Mouse (Mus musculus) erythroid progenitor cell, adult 5-6 weeks (primary cell): ENCODE results near the gene St3gal2. TPM values are rescaled to one million over a fixed set of nuclear protein-coding genes. Genes with fewer than 3 reads are reported as not detected.
"Not testable (repeated sequence)": the region's sequence is repeated elsewhere in the genome, so short reads cannot be mapped to it uniquely, and the experiment has no call there.

Source experiments
- ATAC-seq: replicated peaks from 2 replicates; pipeline ENCODE4 v1.8.0; 2016; ENCODE audit warnings: moderate number of reproducible peaks, mild to moderate bottlenecking, moderate TSS enrichment, inconsistent platforms; ENCODE audit not compliant: poor library complexity, low FRiP score, severe bottlenecking
- total RNA-seq, 2 experiments: library from RNA; stranded (forward) in 1 of 2; stranded (reverse) in 1 of 2; fragments of 150-400 nt in 1 of 2; fragments of 186-747, 209-891 nt in 1 of 2; gene quantifications; 2 replicates each; pipeline versions ENCODE4 v1.2.3 to v1.2.4; 2015 to 2017; ENCODE audit warnings: low replicate concordance in 2 of 2

The St3gal2 gene
- total RNA-seq, 2 experiments from 2014 or later = 30.6 to 34.0 TPM

DNA sequence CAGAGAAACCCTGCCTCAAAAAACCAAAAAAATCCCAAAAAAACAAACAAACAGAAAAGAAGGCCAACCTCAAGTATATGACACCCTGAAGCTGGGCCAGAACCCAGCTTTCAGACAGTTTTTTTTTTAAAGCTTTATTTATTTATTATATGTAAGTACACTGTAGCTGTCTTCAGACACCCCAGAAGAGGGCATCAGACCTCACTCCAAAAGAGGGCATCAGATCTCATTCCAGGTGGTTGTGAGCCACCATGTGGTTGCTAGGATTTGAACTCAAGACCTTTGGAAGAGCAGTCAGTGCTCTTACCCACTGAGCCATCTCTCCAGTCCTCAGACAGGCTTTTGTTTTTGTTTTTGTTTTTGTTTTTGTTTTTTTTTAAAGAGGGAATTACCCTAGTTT is 9.9 kb upstream of the St3gal2 start:
- not testable (repeated sequence) for ATAC-seq

DNA sequence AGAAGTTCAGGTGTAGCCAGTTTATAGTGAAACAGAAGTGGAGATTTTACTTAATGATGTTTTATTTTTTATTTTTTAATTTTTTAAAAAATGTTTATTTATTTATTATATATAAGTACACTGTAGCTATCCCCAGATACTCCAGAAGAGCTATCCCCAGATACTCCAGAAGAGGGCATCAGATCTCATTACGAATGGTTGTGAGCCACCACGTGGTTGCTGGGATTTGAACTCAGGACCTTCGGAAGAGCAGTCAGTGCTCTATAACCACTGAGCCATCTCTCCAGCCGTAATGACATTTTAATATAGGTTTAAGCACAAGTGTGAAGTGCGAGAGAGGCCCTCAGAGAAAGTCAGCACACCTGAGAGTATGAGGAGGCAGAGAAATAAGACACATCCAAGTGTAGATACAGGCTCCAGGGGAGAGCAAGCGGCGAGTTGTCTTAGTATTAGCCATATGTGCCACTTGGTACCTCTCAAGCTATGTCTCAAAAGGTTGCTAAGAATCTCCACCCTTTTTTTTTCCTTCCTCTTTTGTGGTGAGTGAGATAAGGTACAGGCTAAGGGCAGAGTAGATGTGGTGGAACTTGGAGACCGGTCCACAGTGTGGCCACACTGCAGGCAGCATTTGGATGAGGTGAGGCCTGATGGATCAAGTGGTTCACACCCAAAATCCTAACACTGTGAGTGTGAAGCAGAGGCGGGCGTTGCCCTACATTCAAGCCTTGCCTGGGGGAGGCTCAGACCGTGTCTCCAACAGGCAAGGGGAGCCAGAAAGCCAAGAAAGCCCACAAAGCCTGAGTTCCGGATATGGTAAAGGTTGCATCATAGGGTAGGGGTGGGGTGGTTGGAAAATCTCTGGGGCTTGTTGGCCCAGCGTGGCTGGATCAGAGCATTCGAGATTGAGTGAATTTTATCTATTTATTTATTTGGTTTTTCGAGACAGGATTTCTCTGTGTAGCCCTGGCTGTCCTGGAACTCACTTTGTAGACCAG is 7.8 kb upstream of the St3gal2 start:
- peak; percentile 59 for ATAC-seq

DNA sequence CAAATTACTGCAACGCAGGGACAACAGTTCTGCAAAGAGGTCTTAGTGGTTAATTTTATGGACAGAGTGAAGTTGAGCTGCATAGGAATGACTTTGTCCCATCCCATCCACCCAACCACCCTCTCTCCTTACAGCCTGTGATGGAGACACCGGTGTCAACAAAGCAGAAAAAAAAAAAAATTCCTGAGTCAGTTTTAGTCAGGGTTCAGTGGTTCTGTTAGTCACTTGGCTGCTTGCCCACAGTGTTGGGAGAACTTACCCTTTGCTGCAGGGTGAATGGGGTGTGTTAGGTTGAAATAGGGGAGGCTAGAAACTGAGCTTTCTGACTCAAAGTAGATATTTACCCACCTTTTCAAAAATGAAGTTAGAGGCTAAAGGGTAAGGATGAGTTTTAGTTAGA is 2.3 kb upstream of the St3gal2 start:
- no peak for ATAC-seq

DNA sequence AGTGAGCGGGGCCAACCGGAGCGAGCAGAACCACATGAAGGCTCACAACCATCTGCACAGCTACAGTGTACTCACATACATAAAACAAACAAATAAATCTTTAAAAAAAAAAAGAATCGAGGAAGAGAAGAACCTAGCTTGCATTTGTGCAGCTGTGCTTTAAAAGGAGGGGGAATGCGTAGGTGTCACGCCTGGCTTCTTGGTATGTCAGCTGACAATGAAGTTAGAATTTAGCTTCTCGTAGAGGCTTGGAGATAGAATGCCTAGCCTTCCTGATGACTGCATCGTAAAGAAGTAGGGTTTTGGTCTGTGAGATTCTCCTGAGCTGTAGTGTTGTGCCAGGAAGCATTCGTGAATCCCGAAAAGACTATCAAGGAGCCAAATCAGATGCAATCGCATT is 1.7 kb upstream of the St3gal2 start:
- no peak for ATAC-seq

DNA sequence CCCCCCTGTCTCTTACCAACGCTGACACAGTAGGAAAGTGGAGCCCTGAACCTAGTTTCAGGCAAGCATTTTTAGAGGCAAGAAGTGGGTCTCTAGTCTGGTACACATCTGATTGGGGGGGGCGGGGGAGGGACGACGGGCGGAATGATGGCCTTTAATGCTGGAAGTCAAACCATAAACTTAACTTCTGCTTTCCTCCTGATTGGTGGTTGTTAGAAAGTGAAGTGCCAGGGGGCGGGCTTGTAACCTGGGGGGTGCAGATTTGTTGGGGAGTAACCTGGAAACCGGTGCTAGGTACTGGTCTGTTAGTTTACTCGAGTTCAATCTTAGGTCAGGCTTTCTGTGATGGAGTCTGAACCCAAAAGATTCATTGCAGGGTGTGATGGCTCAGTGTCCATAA is 1.3 kb upstream of the St3gal2 start:
- ATAC-seq = no peak

DNA sequence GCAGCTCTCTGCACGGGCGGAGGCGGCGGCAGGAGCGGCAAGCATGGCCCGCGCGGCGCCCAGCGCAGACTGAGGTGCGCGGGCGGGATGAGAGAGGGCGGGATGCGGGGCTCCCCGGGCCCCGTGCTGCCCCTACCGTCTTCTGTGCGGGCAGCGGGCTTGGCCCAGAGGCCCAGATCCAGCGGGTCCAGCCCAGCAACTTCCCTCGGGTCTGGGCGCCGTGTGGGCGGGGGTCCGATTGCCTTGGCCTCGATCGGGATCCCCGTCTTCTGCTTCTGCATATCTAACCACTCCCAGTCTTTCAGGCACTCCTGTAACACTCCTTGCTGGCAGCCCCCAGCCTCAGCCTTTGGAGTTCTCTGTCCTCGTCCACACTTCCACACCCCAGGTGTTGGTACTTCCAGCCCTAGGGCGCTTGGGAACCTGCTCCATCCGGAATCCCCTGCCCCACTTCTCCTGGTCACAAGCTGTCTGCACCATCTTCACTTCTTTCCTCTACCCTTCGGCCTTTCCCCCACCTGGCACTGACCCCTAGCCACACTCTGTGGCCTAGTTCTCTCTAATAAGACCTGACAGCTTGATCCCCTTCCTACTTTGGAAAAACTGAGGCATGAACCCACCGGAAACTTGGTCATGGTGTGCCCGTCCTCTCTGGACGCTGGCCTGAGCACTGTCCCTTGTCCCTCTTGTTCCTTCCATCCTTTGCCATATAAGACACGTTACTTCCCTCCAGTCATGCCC is 480 bp downstream of the St3gal2 start:
- 0 out of 2 replicates have a peak, but pooled peaks have one; percentile 2 for ATAC-seq

DNA sequence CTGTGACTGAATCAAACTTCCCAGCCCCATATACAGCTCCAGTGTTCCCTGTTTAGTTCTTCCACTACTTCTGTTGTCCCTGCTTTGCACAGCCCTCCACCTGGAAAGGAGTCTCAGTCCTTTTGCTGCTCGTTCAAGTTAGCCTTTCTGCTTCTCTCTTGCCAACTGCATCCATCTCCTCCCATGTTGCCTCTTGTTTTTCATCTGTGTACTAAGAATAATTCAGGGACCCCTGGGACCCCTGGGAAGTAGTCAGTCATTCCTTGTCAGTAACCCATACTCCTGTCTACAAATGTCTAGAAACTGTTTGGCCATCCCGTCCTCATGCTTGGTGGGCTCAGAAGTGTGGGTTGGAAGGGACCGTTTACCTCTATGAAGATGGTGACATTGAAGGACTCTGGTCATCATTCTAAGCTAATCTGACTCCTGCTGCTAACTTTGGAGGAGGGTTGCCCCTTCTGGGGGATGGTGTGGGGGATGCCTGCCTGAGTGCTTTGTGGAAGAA is 1.1 kb downstream of the St3gal2 start:
- no peak for ATAC-seq

DNA sequence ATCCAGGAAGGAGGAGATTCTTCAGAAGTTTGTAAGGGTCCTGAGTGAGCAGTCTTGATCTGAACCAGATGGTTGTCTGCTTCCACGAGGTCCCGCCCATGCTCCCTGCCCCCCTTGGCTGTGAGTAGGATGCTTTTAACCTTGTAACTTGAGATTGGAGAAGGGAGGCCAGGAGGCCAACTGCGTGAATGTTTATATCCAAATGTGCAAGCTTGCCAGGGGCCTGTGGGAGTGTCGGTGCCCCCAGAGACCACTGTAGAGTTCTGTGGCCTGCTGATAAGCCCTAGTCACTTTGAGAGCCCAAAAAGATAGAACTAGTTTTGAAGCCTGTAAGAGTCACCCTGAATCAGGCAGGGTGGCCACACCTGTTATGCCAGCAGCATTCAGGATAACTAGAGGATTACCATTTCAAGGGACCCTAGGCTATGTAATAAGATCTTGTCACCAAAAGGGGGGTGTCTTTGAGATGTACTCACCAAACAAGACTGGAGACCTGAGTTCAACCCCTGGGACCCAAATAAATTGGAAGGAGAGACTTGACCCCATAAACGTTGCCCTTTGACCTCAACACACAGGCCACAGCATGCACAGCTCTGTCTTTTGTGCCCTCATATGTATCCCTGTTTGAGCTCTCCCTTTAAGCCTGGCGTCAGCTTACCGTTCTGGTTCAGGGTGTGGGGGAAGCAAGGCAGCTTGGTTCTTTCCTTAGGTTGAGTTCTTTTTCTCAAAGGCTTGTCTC is 1.9 kb downstream of the St3gal2 start:
- peak; percentile 75 for ATAC-seq

DNA sequence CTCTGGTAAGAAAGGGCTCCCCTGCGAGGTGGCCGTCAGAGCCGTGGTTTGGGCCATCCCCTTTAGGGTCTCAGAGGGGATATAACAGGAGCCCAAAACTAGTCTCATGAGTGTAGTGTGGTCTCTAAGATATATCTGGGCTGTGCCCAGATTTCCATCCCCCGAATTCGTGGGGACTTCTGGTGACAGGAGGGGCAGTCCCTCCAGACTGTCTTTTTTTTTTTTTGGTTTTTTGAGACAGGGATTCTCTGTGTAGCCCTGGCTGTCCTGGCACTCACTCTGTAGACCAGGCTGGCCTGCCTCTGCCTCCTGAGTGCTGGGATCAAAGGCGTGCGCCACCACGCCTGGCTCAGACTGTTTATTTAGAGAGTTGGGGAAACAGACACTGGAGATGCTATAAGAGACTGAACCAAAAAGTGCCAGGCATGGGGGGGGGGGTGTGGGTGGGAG is 6.0 kb downstream of the St3gal2 start:
- no peak for ATAC-seq

DNA sequence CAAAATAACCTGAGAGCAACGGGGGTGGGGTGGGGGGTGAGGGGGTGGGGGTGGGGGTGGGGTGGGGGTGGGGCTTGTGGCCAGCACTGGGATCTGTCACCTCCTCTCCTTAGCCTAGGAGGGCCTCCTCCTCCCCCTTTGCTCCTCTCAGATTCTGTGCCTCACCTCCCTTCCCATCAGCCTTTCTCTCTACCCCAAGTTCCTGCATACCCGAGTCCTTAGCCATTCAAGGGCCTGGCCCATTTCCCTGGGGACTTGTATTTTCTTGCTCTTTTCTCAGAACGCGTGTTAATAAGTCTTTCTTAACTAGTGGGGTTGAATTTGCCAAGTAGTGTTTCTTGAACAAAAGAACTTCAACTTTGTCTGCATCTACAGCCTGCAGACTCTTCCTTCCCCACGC is 7.0 kb downstream of the St3gal2 start:
- no peak for ATAC-seq

DNA sequence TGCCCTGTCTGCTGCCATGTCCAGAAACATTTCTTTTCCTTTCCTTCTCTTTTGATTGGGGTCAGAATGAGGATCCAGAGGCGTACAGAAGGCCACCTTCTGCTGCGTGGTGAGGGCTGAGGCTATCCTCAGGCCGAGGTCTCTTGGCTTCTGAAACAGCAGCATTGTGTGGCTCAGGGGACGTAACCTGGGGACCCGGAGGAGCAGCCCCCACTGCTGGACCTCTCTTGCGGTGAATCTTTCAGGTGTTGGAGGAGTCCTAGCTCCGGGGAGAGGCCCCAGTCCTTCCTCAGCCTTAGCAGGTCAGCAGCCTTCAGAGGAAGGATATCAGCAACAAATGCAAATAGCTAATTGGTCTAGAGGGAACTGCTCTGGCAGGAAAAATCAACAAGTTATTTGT is 8.7 kb downstream of the St3gal2 start:
- 0 out of 2 replicates have a peak, but pooled peaks have one; percentile 5 for ATAC-seq

DNA sequence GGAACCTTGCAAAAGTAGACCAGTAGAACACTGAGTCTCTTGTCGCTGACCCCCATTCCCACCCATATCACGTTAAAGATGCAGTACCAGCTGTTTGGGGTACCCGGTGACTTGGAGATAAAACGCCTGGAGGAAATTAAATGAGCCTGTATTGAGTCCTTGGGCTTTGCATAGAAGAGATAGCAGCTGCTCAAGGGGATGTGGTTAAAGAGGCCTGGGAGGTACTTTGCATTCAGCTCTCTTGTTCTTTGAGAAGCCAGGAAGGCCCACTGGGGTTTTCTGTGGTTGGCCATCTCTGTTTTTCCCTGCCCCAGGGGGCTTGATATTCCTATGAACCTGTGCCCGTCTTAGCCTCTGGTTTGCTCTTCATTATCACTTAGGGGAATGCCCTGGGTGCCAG is 9.3 kb downstream of the St3gal2 start:
- ATAC-seq = peak; percentile 75

DNA sequence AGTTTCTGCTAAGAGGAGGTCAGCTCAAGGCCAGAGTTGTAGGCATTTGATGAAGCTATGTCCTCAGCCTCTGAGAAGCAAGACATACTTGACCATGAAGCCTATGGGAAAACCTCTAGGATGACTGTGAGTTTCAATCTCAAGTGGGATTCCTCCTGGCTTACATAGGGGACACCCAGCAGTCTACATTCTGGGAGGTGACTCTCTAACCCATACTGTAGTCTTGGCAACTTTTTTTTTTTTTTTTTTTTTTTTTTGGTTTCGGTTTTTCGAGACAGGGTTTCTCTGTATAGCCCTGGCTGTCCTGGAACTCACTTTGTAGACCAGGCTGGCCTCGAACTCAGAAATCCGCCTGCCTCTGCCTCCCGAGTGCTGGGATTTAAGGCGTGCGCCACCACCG is 9.9 kb downstream of the St3gal2 start:
- not testable (repeated sequence) for ATAC-seq

DNA sequence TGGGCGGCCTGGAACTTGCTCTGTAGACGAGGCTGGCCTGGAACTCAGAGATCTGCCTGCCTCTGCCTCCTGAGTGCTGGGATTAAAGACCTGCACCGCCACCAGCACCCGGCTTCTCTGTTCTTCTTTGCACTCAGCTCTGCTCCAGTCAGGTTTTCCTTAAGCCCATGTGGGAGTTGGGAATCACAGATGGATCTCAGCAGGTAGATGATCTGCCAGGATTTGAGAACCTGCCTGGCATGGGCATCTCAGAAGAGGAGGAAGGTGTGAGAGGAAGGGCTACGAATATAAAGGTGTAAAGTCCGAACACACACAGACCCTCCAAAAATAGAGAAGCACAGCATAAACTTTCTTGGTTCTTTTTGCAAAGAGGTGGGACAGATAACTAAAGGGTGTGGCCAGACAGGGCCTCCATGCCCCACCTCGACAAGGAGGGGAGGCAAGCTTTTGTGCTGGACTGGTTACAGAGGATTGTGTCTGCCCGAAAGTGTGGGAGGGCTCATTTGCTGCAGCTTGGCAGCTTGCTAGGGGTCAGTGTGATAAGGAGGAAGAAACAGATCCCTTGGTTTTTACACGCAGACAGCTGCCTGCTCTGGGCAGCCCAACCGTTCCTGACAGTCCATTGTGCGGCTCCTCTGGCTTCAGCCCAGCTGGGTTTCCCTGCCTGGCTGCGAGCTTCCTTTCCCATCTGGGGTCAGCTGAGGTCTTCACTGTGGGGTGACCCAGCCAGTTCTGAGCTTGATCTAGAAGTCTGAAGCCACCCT is 11.6 kb downstream of the St3gal2 start:
- peak; percentile 64 for ATAC-seq

DNA sequence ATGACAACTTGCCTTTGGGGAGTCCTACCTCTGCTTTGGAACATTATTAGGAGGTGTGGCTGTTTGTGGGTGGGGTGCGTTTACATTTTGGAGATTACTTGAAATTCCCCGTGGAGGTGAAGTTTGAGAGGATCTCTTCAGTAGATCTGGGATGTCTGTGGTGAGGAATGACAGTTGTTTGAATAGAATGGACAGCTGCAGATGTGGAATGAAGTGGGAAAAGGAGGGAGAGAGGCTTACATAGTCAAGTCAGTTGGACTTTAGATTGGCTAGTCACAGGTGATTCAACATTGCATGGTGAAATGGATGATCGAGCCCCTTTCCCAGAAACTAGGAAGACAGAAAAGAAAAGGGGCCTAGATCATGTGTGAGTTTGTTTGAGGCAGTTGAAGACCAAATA is 12.7 kb downstream of the St3gal2 start:
- ATAC-seq = no peak

DNA sequence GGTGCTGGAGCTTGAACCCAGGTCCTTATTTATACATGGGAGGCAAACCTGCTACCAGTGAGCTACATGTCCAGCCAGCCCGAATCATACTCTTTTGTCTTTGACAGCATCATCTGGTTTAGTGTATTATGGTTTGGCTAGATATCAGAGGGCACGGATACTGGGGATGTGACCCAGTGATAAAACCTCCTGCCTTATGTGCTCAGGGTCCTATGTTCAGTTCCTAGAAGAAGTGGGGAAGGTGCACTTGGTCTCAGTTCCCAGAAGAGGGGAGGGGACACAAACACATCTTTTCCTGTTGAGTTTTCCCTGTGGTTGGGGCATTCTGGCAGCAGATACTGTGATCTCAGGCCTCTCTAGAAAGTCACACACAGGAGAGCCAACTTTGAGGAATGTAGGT is 13.6 kb downstream of the St3gal2 start:
- ATAC-seq = no peak

DNA sequence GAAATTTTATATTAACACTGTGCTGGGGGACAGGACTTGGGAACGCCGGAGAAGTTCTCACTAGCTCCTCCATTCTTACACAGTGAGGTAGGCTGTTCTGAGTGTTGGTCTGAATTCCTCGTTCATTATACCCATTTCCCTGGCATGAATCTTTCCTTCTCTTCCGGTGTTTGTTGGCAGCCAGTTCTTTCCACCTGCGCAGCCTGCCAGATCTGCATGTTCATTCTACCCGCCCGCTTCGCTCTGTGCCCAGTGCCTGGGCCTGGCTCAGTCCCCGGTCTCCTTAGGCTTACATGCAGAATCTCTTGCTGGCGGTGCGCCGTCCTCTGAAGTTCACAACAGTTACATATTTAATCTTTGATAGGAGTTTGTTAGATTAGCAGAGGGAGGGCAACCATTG is 16.5 kb downstream of the St3gal2 start:
- no peak for ATAC-seq

DNA sequence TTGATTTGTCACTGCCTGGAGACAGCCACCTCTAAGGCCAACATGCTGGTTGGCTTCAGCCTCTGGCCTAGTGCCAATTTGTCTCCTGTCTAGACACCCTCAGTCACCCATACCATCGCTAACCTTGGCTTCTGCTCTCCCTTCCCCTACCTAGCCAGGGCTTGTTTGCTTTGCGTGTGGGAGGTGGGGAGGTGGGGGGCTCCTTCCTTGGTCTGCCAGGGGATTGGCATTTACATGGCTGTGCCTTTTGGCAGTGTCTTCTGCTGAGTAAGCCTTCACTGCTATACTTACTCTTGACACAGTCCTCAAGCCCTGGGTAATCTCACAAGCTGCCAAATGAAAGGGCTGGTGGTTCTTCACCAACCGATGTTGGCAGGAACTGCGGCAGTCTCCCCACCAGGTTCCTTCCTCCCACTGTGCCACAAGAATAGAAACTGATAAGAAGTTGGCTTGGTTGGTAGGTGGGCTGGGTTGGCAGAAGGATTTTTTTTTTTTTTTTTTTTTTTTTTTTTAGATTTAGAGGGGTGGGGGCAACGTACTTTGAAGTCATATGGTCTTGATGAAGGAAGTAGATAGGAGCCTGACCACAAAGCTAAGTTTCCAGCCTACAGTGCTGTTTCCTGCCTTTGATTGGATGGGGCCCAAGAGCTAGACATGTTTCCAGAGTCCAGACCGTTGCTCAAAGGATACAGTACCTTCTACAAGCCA is 19.3 kb downstream of the St3gal2 start:
- no peak for ATAC-seq
